Mouse (Mus musculus) cerebral cortex, adult 2 months (tissue): ENCODE data around the gene Hist1h1t.

Experiments
- WGBS: fragments of 180-500 bp; shearing (Covaris S2); methylation state at CpG from one replicate; pipeline ENCODE4 v1.1.7; 2018; 5-methylcytosine and 5-hydroxymethylcytosine counted together

The Hist1h1t gene

GRCm38 (mm10) chr13:23699767-23700166 lies 4.2 kb downstream of the Hist1h1t start:
- WGBS, result 54% methylated on average over 3 of the region's 3 CpGs

GRCm38 (mm10) chr13:23700786-23701520 lies 5.3 kb downstream of the Hist1h1t start:
- 19% methylated on average over 8 of the region's 8 CpGs for WGBS

GRCm38 (mm10) chr13:23702220-23702619 lies 6.6 kb downstream of the Hist1h1t start:
- WGBS, result 80% methylated on average over 4 of the region's 4 CpGs

GRCm38 (mm10) chr13:23702801-23703200 lies 7.2 kb downstream of the Hist1h1t start:
- WGBS, result 78% methylated on average over 2 of the region's 2 CpGs

- 91% methylated on average over 7 of the region's 7 CpGs for WGBS
Observed at GRCm38 (mm10) chr13:23705751-23706356, 10.2 kb downstream of the Hist1h1t start.

- 96% methylated on average over 12 of the region's 12 CpGs for WGBS
Observed at GRCm38 (mm10) chr13:23706771-23707170, 11.2 kb downstream of the Hist1h1t start.

GRCm38 (mm10) chr13:23708041-23708440 lies 12.4 kb downstream of the Hist1h1t start:
- WGBS, result 93% methylated on average over 4 of the region's 4 CpGs

- 70% methylated on average over 4 of the region's 4 CpGs for WGBS
Observed at GRCm38 (mm10) chr13:23708654-23709053, 13.0 kb downstream of the Hist1h1t start.

- 22% methylated on average over 15 of the region's 15 CpGs for WGBS
Observed at GRCm38 (mm10) chr13:23709714-23710373, 14.2 kb downstream of the Hist1h1t start.

- 4% methylated on average over 17 of the region's 17 CpGs for WGBS
Observed at GRCm38 (mm10) chr13:23710374-23711089, 14.9 kb downstream of the Hist1h1t start, which contains the start of gene Hfe. TSS of gene Hfe (minus strand) at chr13:23710854.

- WGBS, result 83% methylated on average over 5 of the region's 5 CpGs
Observed at GRCm38 (mm10) chr13:23716261-23717042, 20.8 kb downstream of the Hist1h1t start.

- 63% methylated on average over 11 of the region's 11 CpGs for WGBS
Observed at GRCm38 (mm10) chr13:23717176-23717575, 21.6 kb downstream of the Hist1h1t start.

GRCm38 (mm10) chr13:23717593-23718245 lies 22.1 kb downstream of the Hist1h1t start:
- 25% methylated on average over 2 of the region's 2 CpGs for WGBS

GRCm38 (mm10) chr13:23724239-23724638 lies 28.6 kb downstream of the Hist1h1t start:
- 92% methylated on average over 4 of the region's 4 CpGs for WGBS

GRCm38 (mm10) chr13:23725213-23725612 lies 29.6 kb downstream of the Hist1h1t start:
- 86% methylated on average over 1 of the region's 1 CpGs for WGBS

GRCm38 (mm10) chr13:23728472-23729191 lies 33.0 kb downstream of the Hist1h1t start:
- 81% methylated on average over 18 of the region's 18 CpGs for WGBS

- WGBS, result 85% methylated on average over 9 of the region's 9 CpGs
Observed at GRCm38 (mm10) chr13:23729192-23729525, 33.5 kb downstream of the Hist1h1t start.

- WGBS, result 93% methylated on average over 5 of the region's 5 CpGs
Observed at GRCm38 (mm10) chr13:23729706-23730105, 34.1 kb downstream of the Hist1h1t start.

- WGBS, result 55% methylated on average over 8 of the region's 8 CpGs
Observed at GRCm38 (mm10) chr13:23730479-23730878, 34.9 kb downstream of the Hist1h1t start.

- WGBS, result 21% methylated on average over 8 of the region's 8 CpGs
Observed at GRCm38 (mm10) chr13:23732156-23732804, 36.7 kb downstream of the Hist1h1t start.
